Mouse (Mus musculus) embryonic facial prominence, embryonic 15.5 days (tissue): Measurements from ENCODE around the gene Hk1. TPM values are rescaled to one million over a fixed set of nuclear protein-coding genes. Genes with fewer than 3 reads are reported as not detected.

Experiments
- ATAC-seq: fragments of 200-750 bp; cut with Nextera tagmentation; 2 replicates; pipeline ENCODE4 v1.8.0; 2017; ENCODE audit warnings: low read depth, moderate TSS enrichment; ENCODE audit not compliant: insufficient number of reproducible peaks, low FRiP score, low TSS enrichment
- H3K27ac ChIP-seq: fragments of 300-500 bp; sonication (generic); replicated peaks from 2 replicates; pipeline ENCODE4 v1.5.1; 2015; ENCODE audit warnings: mild to moderate bottlenecking, inconsistent platforms
- H3K27me3 ChIP-seq: fragments of 300-500 bp; sonication (generic); 2 replicates; pipeline ENCODE4 v1.6.1; 2015; ENCODE audit warnings: inconsistent platforms
- H3K36me3 ChIP-seq: fragments of 300-500 bp; sonication (generic); 2 replicates; pipeline ENCODE4 v1.6.1; 2015; ENCODE audit warnings: mild to moderate bottlenecking, inconsistent platforms
- H3K4me1 ChIP-seq: fragments of 300-500 bp; sonication (generic); 2 replicates; pipeline ENCODE4 v1.6.1; 2015; ENCODE audit warnings: inconsistent platforms
- H3K4me2 ChIP-seq: fragments of 300-500 bp; sonication (generic); replicated peaks from 2 replicates; pipeline ENCODE4 v1.6.1; 2015; ENCODE audit warnings: mild to moderate bottlenecking, inconsistent platforms
- H3K4me3 ChIP-seq: fragments of 300-500 bp; sonication (generic); replicated peaks from 2 replicates; pipeline ENCODE4 v1.5.1; 2015; ENCODE audit warnings: mild to moderate bottlenecking, inconsistent platforms
- H3K9ac ChIP-seq: fragments of 300-500 bp; sonication (generic); 2 replicates; pipeline ENCODE4 v1.6.1; 2015; ENCODE audit warnings: inconsistent platforms
- H3K9me3 ChIP-seq: fragments of 300-500 bp; sonication (generic); replicated peaks from 2 replicates; pipeline ENCODE4 v1.6.1; 2016; ENCODE audit warnings: inconsistent platforms
- WGBS: fragments of 180-500 bp; shearing (Covaris S2); methylation state at CpG from one replicate; pipeline ENCODE4 v1.1.7; 2015; 5-methylcytosine and 5-hydroxymethylcytosine counted together
- polyA plus RNA-seq: library from polyadenylated mRNA; unstranded; fragments of >200 nt; fragmentation: Nextera tagmentation; extraction: Ambion mirVana; gene quantifications from 2 replicates; pipeline ENCODE4 v1.2.1, GENCODE M21; 2015

Gene Hk1
- polyA plus RNA-seq, 1 experiment from 2014 or later, result 40.9 TPM

- peak; percentile 63; the same call in 1 of the 2 replicates for ATAC-seq
- 3% methylated on average over 5 of the region's 5 CpGs for WGBS
- H3K9ac ChIP-seq, result no peak overlapping the region
- no peaks in the 10 kb centered on the region for H3K36me3 ChIP-seq
- no peaks in the 10 kb centered on the region for H3K4me1 ChIP-seq
- no peak overlapping the region for H3K27ac ChIP-seq
- H3K27me3 ChIP-seq, result no peaks in the 10 kb centered on the region
- H3K4me3 ChIP-seq, result no peak overlapping the region
- H3K4me2 ChIP-seq, result no peak overlapping the region
- H3K9me3 ChIP-seq, result no peaks in the 10 kb centered on the region
These were observed 31.2 kb upstream of the Hk1 start for GRCm38 (mm10) chr10:62410943-62411342.

- Histone ChIP-seq H3K9ac (peak overlapping the region; percentile 3; the same call in 1 of the 2 replicates), H3K4me2 (peak overlapping the region; percentile 37), H3K36me3 (no peaks in the 10 kb centered on the region), H3K4me3 (no peak overlapping the region), H3K9me3 (no peaks in the 10 kb centered on the region), H3K4me1 (no peaks in the 10 kb centered on the region), H3K27me3 (peaks cover 5% of the 10 kb centered on the region; the same call in 1 of the 2 replicates), H3K27ac (no peak overlapping the region)
- 35% methylated on average over 14 of the region's 14 CpGs for WGBS
- no peak for ATAC-seq
These were observed 25.2 kb upstream of the Hk1 start for GRCm38 (mm10) chr10:62404901-62405300.

- ATAC-seq, result no peak; the same call in 1 of the 2 replicates
- Histone ChIP-seq H3K27me3 (peaks cover 5% of the 10 kb centered on the region; the same call in 1 of the 2 replicates), H3K27ac (no peak overlapping the region), H3K4me1 (no peaks in the 10 kb centered on the region), H3K4me2 (no peak overlapping the region), H3K9ac (no peak overlapping the region), H3K9me3 (no peaks in the 10 kb centered on the region), H3K36me3 (no peaks in the 10 kb centered on the region), H3K4me3 (no peak overlapping the region)
- WGBS, result 80% methylated on average over 19 of the region's 19 CpGs
These were observed 22.0 kb upstream of the Hk1 start for GRCm38 (mm10) chr10:62401641-62402111.

GRCm38 (mm10) chr10:62383011-62383410, 3.3 kb upstream of the Hk1 start:
- ATAC-seq, result no peak
- Histone ChIP-seq H3K27me3 (no peaks in the 10 kb centered on the region), H3K4me2 (no peak overlapping the region), H3K9me3 (no peaks in the 10 kb centered on the region), H3K9ac (no peak overlapping the region), H3K27ac (no peak overlapping the region), H3K36me3 (no peaks in the 10 kb centered on the region), H3K4me1 (no peaks in the 10 kb centered on the region), H3K4me3 (no peak overlapping the region)
- 76% methylated on average over 3 of the region's 3 CpGs for WGBS

GRCm38 (mm10) chr10:62380936-62381335, 1.2 kb upstream of the Hk1 start:
- H3K36me3 ChIP-seq, result no peaks in the 10 kb centered on the region
- no peaks in the 10 kb centered on the region for H3K4me1 ChIP-seq
- H3K9me3 ChIP-seq, result no peaks in the 10 kb centered on the region
- H3K4me2 ChIP-seq, result no peak overlapping the region
- H3K9ac ChIP-seq, result no peak overlapping the region
- no peak overlapping the region for H3K27ac ChIP-seq
- no peak overlapping the region for H3K4me3 ChIP-seq
- ATAC-seq, result no peak
- H3K27me3 ChIP-seq, result no peaks in the 10 kb centered on the region

- no peaks in the 10 kb centered on the region for H3K27me3 ChIP-seq
- H3K9ac ChIP-seq, result no peak overlapping the region
- ATAC-seq, result no peak
- H3K9me3 ChIP-seq, result no peaks in the 10 kb centered on the region
- H3K4me2 ChIP-seq, result no peak overlapping the region
- WGBS, result 90% methylated on average over 7 of the region's 7 CpGs
- no peak overlapping the region for H3K27ac ChIP-seq
- no peaks in the 10 kb centered on the region for H3K36me3 ChIP-seq
- H3K4me1 ChIP-seq, result no peaks in the 10 kb centered on the region
- no peak overlapping the region for H3K4me3 ChIP-seq
These were observed 20.9 kb downstream of the Hk1 start for GRCm38 (mm10) chr10:62358827-62359226.

- Histone ChIP-seq H3K27ac (no peak overlapping the region), H3K36me3 (no peaks in the 10 kb centered on the region), H3K27me3 (no peaks in the 10 kb centered on the region), H3K9me3 (no peaks in the 10 kb centered on the region), H3K4me1 (no peaks in the 10 kb centered on the region), H3K4me3 (no peak overlapping the region), H3K4me2 (no peak overlapping the region), H3K9ac (no peak overlapping the region)
- 58% methylated on average over 17 of the region's 17 CpGs for WGBS
- no peak for ATAC-seq
These were observed 23.5 kb downstream of the Hk1 start for GRCm38 (mm10) chr10:62356105-62356730.

- H3K27ac ChIP-seq, result no peak overlapping the region
- no peaks in the 10 kb centered on the region for H3K27me3 ChIP-seq
- whole genome bisulfite sequencing, result 82% methylated on average over 5 of the region's 5 CpGs
- no peak overlapping the region for H3K4me3 ChIP-seq
- peaks cover 6% of the 10 kb centered on the region for H3K4me1 ChIP-seq
- H3K9me3 ChIP-seq, result no peaks in the 10 kb centered on the region
- H3K36me3 ChIP-seq, result no peaks in the 10 kb centered on the region
- no peak overlapping the region for H3K4me2 ChIP-seq
- no peak for ATAC-seq
- no peak overlapping the region for H3K9ac ChIP-seq
These were observed 34.6 kb downstream of the Hk1 start for GRCm38 (mm10) chr10:62345147-62345546.

- Histone ChIP-seq H3K4me1 (peaks cover 9% of the 10 kb centered on the region), H3K27ac (no peak overlapping the region), H3K9ac (no peak overlapping the region), H3K4me3 (no peak overlapping the region), H3K36me3 (no peaks in the 10 kb centered on the region), H3K9me3 (no peaks in the 10 kb centered on the region), H3K4me2 (no peak overlapping the region), H3K27me3 (no peaks in the 10 kb centered on the region)
- 79% methylated on average over 9 of the region's 9 CpGs for WGBS
- no peak for ATAC-seq
These were observed 35.5 kb downstream of the Hk1 start for GRCm38 (mm10) chr10:62344004-62344752.

- Histone ChIP-seq H3K9me3 (no peaks in the 10 kb centered on the region), H3K27ac (no peak overlapping the region), H3K27me3 (no peaks in the 10 kb centered on the region), H3K36me3 (no peaks in the 10 kb centered on the region), H3K4me2 (no peak overlapping the region), H3K4me1 (peaks cover 21% of the 10 kb centered on the region), H3K9ac (no peak overlapping the region), H3K4me3 (no peak overlapping the region)
- 87% methylated on average over 6 of the region's 6 CpGs for WGBS
- no peak for ATAC-seq
These were observed 37.2 kb downstream of the Hk1 start for GRCm38 (mm10) chr10:62342512-62342911.

GRCm38 (mm10) chr10:62341956-62342355, 37.8 kb downstream of the Hk1 start:
- H3K4me1 ChIP-seq, result peaks cover 26% of the 10 kb centered on the region
- no peak overlapping the region for H3K4me3 ChIP-seq
- no peak overlapping the region for H3K9ac ChIP-seq
- ATAC-seq, result no peak
- H3K27me3 ChIP-seq, result no peaks in the 10 kb centered on the region
- 85% methylated on average over 4 of the region's 4 CpGs for WGBS
- no peaks in the 10 kb centered on the region for H3K9me3 ChIP-seq
- no peak overlapping the region for H3K4me2 ChIP-seq
- no peaks in the 10 kb centered on the region for H3K36me3 ChIP-seq
- no peak overlapping the region for H3K27ac ChIP-seq
